Mouse (Mus musculus): ENCODE data around the gene Tbc1d22a. TPM values are rescaled to one million over a fixed set of nuclear protein-coding genes. Genes with fewer than 3 reads are reported as not detected.
"Not testable (repeated sequence)": the region's sequence is repeated elsewhere in the genome, so short reads cannot be mapped to it uniquely, and the experiment has no call there.

The Tbc1d22a gene
- polyA plus RNA-seq, 2 experiments, result 8.7 to 15.5 TPM

DNA sequence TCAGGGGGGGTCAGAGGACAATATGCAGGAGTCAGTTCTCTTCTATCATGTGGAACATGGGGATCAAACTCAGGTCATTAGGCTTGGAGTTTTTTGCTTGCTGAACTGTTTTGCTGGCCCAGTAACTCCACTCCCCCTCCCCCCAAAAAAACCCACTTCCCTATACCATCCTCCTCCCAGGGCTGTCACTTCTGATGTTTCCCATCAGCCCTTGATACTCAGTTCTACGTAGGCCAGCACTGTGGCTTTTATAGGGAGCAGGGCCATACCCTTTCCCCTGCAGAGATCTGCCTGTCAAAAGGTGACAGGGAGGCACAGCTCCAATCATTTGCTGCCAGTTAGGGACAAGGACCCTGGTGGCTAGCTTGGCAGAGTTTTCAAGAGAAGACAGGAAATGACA, 22.8 kb upstream of the Tbc1d22a start:
- 34% methylated on average over 1 of the region's 1 CpGs for WGBS
- Histone ChIP-seq H3K27ac (replicated peaks; ENCODE audit: low read depth, low read length) (no peak overlapping the region), H3K4me1 (ENCODE audit: control insufficient read depth, insufficient read depth, low read length) (0 out of 2 replicates have a peak, but pooled peaks cover 3% of the 10 kb centered on the region), H3K9ac (ENCODE audit: low read depth, low read length, severe bottlenecking) (no peak overlapping the region), H3K9me3 (ENCODE audit: control insufficient read depth, low read length) (no peaks in the 10 kb centered on the region), H3K27me3 (ENCODE audit: control insufficient read depth, insufficient read depth, low read length) (no peaks in the 10 kb centered on the region), H3K36me3 (ENCODE audit: control insufficient read depth, insufficient read depth, low read length) (no peaks in the 10 kb centered on the region), H3K4me2 (replicated peaks; ENCODE audit: low read depth, low read length, severe bottlenecking) (no peak overlapping the region), H3K4me3 (replicated peaks; ENCODE audit: low read length) (no peak overlapping the region)
- no peak for ATAC-seq (ENCODE audit: low FRiP score, low read depth)
- TF ChIP-seq POLR2A (IDR thresholded peaks at IDR 0.05; ENCODE audit: borderline replicate concordance, extremely low read depth, insufficient read depth, insufficient read length), result no peak
- no peak for DNase-seq (ENCODE audit: low spot score)

DNA sequence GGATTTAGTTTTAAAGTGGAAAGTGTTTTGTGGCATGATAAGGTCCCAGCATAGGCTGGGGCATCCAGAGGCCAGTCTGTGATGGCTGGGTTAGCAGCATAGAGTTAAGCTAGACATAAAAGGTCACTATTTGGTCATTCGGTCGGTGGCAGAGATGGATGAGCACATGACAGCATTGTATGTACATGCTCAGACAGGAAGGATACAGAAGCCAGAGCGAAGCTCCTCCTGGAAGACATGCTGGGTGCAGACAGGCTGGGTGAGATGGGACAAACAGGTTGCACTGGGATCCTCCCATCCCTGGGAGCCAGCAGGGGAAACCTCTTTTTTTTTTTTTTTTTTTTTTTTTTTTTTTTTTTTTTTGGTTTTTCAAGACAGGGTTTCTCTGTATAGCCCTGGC, 22.3 kb upstream of the Tbc1d22a start:
- no peaks in the 10 kb centered on the region for H3K9me3 ChIP-seq (ENCODE audit: control insufficient read depth, low read length)
- H3K9ac ChIP-seq (ENCODE audit: low read depth, low read length, severe bottlenecking), result no peak overlapping the region
- no peak overlapping the region for H3K4me3 ChIP-seq (replicated peaks; ENCODE audit: low read length)
- DNase-seq (ENCODE audit: low spot score) (no peak), ATAC-seq (ENCODE audit: low FRiP score, low read depth) (no peak)
- WGBS, result 71% methylated on average over 3 of the region's 3 CpGs
- H3K4me1 ChIP-seq (ENCODE audit: control insufficient read depth, insufficient read depth, low read length), result 0 out of 2 replicates have a peak, but pooled peaks cover 3% of the 10 kb centered on the region
- no peaks in the 10 kb centered on the region for H3K27me3 ChIP-seq (ENCODE audit: control insufficient read depth, insufficient read depth, low read length)
- TF ChIP-seq POLR2A (IDR thresholded peaks at IDR 0.05; ENCODE audit: borderline replicate concordance, extremely low read depth, insufficient read depth, insufficient read length), result no peak
- no peaks in the 10 kb centered on the region for H3K36me3 ChIP-seq (ENCODE audit: control insufficient read depth, insufficient read depth, low read length)
- no peak overlapping the region for H3K27ac ChIP-seq (replicated peaks; ENCODE audit: low read depth, low read length)
- H3K4me2 ChIP-seq (replicated peaks; ENCODE audit: low read depth, low read length, severe bottlenecking), result no peak overlapping the region

DNA sequence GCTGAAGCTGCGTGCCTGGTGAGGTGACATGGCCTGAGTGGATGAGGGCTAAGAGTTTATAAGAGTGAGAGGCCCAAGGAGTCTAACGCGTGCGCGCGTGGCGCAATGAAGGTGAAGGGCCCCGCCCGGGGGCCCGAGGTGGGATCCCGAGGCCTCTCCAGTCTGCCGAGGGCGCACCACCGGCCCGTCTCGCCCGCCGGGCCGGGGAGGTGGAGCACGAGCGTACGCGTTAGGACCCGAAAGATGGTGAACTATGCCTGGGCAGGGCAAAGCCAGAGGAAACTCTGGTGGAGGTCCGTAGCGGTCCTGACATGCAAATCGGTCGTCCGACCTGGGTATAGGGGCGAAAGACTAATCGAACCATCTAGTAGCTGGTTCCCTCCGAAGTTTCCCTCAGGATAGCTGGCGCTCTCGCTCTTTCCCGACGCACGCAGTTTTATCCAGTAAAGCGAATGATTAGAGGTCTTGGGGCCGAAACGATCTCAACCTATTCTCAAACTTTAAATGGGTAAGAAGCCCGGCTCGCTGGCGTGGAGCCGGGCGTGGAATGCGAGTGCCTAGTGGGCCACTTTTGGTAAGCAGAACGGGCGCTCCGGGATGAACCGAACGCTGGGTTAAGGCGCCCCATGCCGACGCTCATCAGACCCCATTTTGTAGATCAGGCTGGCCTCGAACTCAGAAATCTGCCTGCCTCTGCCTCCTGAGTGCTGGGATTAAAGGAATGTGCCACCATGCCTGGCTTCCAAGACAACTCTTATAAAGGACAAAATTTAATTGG, 19.4 kb upstream of the Tbc1d22a start:
- H3K27ac ChIP-seq (replicated peaks; ENCODE audit: low read depth, low read length); H3K9me3 ChIP-seq (ENCODE audit: control insufficient read depth, low read length); H3K4me1 ChIP-seq (ENCODE audit: control insufficient read depth, insufficient read depth, low read length); H3K36me3 ChIP-seq (ENCODE audit: control insufficient read depth, insufficient read depth, low read length); H3K9ac ChIP-seq (ENCODE audit: low read depth, low read length, severe bottlenecking); H3K4me3 ChIP-seq (replicated peaks; ENCODE audit: low read length); H3K4me2 ChIP-seq (replicated peaks; ENCODE audit: low read depth, low read length, severe bottlenecking); DNase-seq (ENCODE audit: low spot score); H3K27me3 ChIP-seq (ENCODE audit: control insufficient read depth, insufficient read depth, low read length): not testable (repeated sequence)
- WGBS, result 78% methylated on average over 54 of the region's 55 CpGs
- ATAC-seq (ENCODE audit: low FRiP score, low read depth), result peak; percentile 93

DNA sequence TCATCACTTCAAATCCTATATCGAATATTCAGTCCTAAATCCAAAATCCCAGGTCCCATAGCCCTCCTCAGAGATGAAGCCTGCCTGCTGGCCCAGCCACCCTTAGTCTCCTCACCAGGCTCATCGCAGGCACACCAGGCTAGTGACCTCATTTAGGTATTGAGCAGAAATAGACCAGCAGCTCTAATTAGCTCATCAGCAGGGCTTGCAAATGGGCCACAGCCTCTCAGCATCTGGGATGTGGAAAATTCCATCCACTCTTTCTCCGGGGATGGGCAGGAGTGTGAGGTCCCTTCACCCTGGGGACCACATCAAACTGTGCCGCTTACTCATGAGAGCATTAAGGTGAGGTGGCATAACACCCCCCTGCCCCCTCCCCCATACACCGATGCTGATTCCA, 15.2 kb upstream of the Tbc1d22a start:
- Histone ChIP-seq H3K4me1 (ENCODE audit: control insufficient read depth, insufficient read depth, low read length) (peaks cover 4% of the 10 kb centered on the region; the same call in 1 of the 2 replicates), H3K9ac (ENCODE audit: low read depth, low read length, severe bottlenecking) (no peak overlapping the region), H3K27ac (replicated peaks; ENCODE audit: low read depth, low read length) (no peak overlapping the region), H3K27me3 (ENCODE audit: control insufficient read depth, insufficient read depth, low read length) (no peaks in the 10 kb centered on the region), H3K4me2 (replicated peaks; ENCODE audit: low read depth, low read length, severe bottlenecking) (no peak overlapping the region), H3K4me3 (replicated peaks; ENCODE audit: low read length) (no peak overlapping the region), H3K36me3 (ENCODE audit: control insufficient read depth, insufficient read depth, low read length) (no peaks in the 10 kb centered on the region), H3K9me3 (ENCODE audit: control insufficient read depth, low read length) (no peaks in the 10 kb centered on the region)
- ATAC-seq (ENCODE audit: low FRiP score, low read depth) (no peak), DNase-seq (ENCODE audit: low spot score) (no peak)
- TF ChIP-seq POLR2A (IDR thresholded peaks at IDR 0.05; ENCODE audit: borderline replicate concordance, extremely low read depth, insufficient read depth, insufficient read length), result no peak
- 79% methylated on average over 5 of the region's 5 CpGs for WGBS

DNA sequence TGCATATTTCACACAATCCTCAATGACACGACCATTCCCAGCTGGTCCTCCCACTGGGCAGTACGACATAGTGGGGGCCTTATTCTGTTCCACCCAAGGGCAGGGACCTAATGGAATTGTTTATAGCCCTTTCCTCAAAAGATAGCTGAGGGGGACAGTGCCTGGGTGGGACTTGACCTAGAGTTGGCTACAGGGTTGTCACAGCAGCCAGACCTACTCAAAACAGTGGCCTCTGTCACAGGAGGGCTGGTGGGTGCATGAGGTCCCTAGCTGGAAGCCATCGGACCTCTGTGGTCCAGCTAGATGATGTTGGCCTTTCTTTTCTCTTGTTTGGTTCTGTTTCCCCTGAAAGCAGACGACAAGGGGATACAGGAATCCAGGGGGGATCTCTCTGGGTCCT, 14.8 kb upstream of the Tbc1d22a start:
- ATAC-seq (ENCODE audit: low FRiP score, low read depth), result no peak
- Histone ChIP-seq H3K9ac (ENCODE audit: low read depth, low read length, severe bottlenecking) (no peak overlapping the region), H3K4me2 (replicated peaks; ENCODE audit: low read depth, low read length, severe bottlenecking) (no peak overlapping the region), H3K27ac (replicated peaks; ENCODE audit: low read depth, low read length) (no peak overlapping the region), H3K36me3 (ENCODE audit: control insufficient read depth, insufficient read depth, low read length) (no peaks in the 10 kb centered on the region), H3K4me1 (ENCODE audit: control insufficient read depth, insufficient read depth, low read length) (peaks cover 4% of the 10 kb centered on the region; the same call in 1 of the 2 replicates), H3K4me3 (replicated peaks; ENCODE audit: low read length) (no peak overlapping the region), H3K27me3 (ENCODE audit: control insufficient read depth, insufficient read depth, low read length) (no peaks in the 10 kb centered on the region), H3K9me3 (ENCODE audit: control insufficient read depth, low read length) (no peaks in the 10 kb centered on the region)
- WGBS, result 59% methylated on average over 4 of the region's 4 CpGs
- TF ChIP-seq POLR2A (IDR thresholded peaks at IDR 0.05; ENCODE audit: borderline replicate concordance, extremely low read depth, insufficient read depth, insufficient read length), result no peak
- DNase-seq (ENCODE audit: low spot score), result no peak
